Mouse (Mus musculus): ENCODE data around the gene Dhx58. TPM values are rescaled to one million over a fixed set of nuclear protein-coding genes. Genes with fewer than 3 reads are reported as not detected.
A peak's percentile ranks its signal among the peaks of the same experiment; 100 is the strongest.

The Dhx58 gene
- polyA plus RNA-seq, 1 experiment from 2014 or later: 2.4 TPM

DNA sequence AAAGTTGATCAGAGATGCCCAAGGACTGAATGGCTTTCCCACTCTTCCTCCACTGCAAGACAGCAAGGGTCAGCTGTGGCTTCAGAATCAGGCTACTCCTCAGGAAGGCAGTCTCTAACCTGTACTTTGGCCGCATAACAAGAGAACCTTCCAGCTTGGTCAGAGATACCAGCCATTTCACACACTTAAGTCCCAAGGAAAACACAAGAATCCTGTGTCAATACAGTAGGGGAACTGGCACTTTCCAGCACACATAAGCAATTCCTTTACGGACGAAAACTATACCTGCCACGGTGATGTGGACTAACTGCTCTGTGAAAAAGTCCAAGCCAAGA, 32.6 kb upstream of the Dhx58 start:
- Histone ChIP-seq H3K27ac (replicated peaks) (no peak overlapping the region), H3K9me3 (no peaks in the 10 kb centered on the region), H3K4me2 (replicated peaks) (peak overlapping the region; percentile 83), H3K4me3 (peak overlapping the region; percentile 72), H3K27me3 (no peaks in the 10 kb centered on the region), H3K4me1 (peaks cover 22% of the 10 kb centered on the region), H3K9ac (replicated peaks) (peak overlapping the region; percentile 88), H3K36me3 (peaks cover 3% of the 10 kb centered on the region)
- 80% methylated on average over 4 of the region's 4 CpGs for WGBS
- no peak for ATAC-seq (replicated peaks)

GRCm38 (mm10) chr11:100735954-100736745, 32.1 kb upstream of the Dhx58 start:
- no peak overlapping the region for H3K27ac ChIP-seq (replicated peaks)
- peaks cover 3% of the 10 kb centered on the region for H3K36me3 ChIP-seq
- peaks cover 22% of the 10 kb centered on the region for H3K4me1 ChIP-seq
- H3K4me3 ChIP-seq: peak overlapping the region; percentile 72
- H3K27me3 ChIP-seq: no peaks in the 10 kb centered on the region
- H3K9me3 ChIP-seq: no peaks in the 10 kb centered on the region
- WGBS: 83% methylated on average over 14 of the region's 14 CpGs
- H3K9ac ChIP-seq (replicated peaks): 0 out of 2 replicates have a peak overlapping the region, but pooled peaks have one; percentile 88
- H3K4me2 ChIP-seq (replicated peaks): peak overlapping the region; percentile 83; the same call in 1 of the 2 replicates
- ATAC-seq (replicated peaks): no peak

DNA sequence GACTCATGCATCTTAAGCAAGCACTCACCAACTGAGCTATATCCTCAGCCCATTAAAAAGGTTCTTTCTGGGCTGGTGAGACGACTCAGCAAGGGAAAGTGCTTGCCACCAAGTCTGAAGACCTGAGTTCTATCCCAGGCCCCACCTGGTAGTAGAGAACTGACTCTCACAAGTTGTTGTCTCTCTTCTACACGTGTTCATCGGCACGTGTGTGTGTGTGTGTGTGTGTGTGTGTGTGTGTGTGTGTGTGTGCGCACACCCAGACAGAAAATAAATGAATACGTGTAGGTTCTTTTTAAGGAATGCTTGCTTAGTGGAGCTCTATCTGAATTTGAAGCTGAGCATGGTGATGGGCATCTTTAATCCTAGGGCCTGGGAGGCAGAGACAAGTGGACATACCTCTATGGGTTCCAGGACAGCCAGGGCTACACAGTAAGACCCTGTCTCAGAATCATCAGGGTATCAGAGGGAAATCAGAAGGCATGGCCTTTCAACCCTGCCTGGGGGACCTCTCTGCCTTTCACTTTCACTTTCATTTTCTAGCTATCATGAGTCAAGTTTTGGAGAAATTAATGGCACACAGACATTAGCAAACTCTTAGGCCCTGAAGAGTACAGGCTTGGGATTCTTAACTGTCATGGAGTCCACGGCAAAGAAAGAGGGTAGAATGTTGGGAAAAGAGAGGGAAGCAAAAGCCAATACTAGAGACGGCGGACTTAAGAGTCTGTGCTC, 31.2 kb upstream of the Dhx58 start:
- H3K36me3 ChIP-seq: peaks cover 3% of the 10 kb centered on the region
- peaks cover 22% of the 10 kb centered on the region for H3K4me1 ChIP-seq
- no peak overlapping the region for H3K4me2 ChIP-seq (replicated peaks)
- no peak overlapping the region for H3K27ac ChIP-seq (replicated peaks)
- H3K9me3 ChIP-seq: no peaks in the 10 kb centered on the region
- no peaks in the 10 kb centered on the region for H3K27me3 ChIP-seq
- H3K4me3 ChIP-seq: no peak overlapping the region
- WGBS: 93% methylated on average over 9 of the region's 9 CpGs
- no peak overlapping the region for H3K9ac ChIP-seq (replicated peaks)
- ATAC-seq (replicated peaks): no peak

- Histone ChIP-seq H3K27ac (replicated peaks) (no peak overlapping the region), H3K4me2 (replicated peaks) (no peak overlapping the region), H3K9ac (replicated peaks) (no peak overlapping the region), H3K27me3 (no peaks in the 10 kb centered on the region), H3K36me3 (peaks cover 9% of the 10 kb centered on the region), H3K4me3 (no peak overlapping the region), H3K9me3 (no peaks in the 10 kb centered on the region), H3K4me1 (no peaks in the 10 kb centered on the region)
- WGBS: 82% methylated on average over 6 of the region's 6 CpGs
- ATAC-seq (replicated peaks): no peak
Observed at GRCm38 (mm10) chr11:100730477-100731205, 26.6 kb upstream of the Dhx58 start.

DNA sequence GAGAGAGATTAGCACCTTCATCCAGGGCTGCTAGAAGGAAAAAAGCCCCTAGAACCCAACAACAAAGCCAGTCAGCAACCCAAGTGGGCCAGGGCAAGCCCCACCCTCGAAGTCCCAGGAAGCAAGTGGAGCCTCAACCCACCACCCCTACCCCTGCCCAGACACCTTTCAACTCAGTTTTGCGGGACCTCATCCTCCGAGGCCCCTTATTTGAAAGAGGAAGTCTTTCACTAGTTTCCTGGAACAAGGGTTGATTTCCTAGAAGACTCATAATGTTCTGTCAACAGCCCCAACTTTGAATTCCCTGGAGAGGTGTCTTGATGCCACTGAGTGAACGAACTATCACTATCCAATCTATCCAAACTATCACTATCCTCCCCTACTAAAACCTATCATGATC, 25.9 kb upstream of the Dhx58 start:
- Histone ChIP-seq H3K4me3 (no peak overlapping the region), H3K4me1 (no peaks in the 10 kb centered on the region)
- no peak for ATAC-seq (replicated peaks)

GRCm38 (mm10) chr11:100728601-100729000, 24.5 kb upstream of the Dhx58 start:
- H3K9ac ChIP-seq (replicated peaks): no peak overlapping the region
- no peak for ATAC-seq (replicated peaks)
- no peaks in the 10 kb centered on the region for H3K27me3 ChIP-seq
- 87% methylated on average over 6 of the region's 6 CpGs for WGBS
- no peaks in the 10 kb centered on the region for H3K4me1 ChIP-seq
- no peak overlapping the region for H3K4me3 ChIP-seq
- H3K36me3 ChIP-seq: peaks cover 9% of the 10 kb centered on the region
- H3K4me2 ChIP-seq (replicated peaks): no peak overlapping the region
- no peaks in the 10 kb centered on the region for H3K9me3 ChIP-seq
- no peak overlapping the region for H3K27ac ChIP-seq (replicated peaks)

More for the DNA sequence above, 25.9 kb upstream of the Dhx58 start:
- no peak overlapping the region for H3K27ac ChIP-seq (replicated peaks)
- no peak overlapping the region for H3K4me2 ChIP-seq (replicated peaks)
- WGBS: 96% methylated on average over 4 of the region's 4 CpGs
- no peaks in the 10 kb centered on the region for H3K27me3 ChIP-seq
- H3K36me3 ChIP-seq: peaks cover 9% of the 10 kb centered on the region
- H3K9me3 ChIP-seq: no peaks in the 10 kb centered on the region
- H3K9ac ChIP-seq (replicated peaks): no peak overlapping the region

DNA sequence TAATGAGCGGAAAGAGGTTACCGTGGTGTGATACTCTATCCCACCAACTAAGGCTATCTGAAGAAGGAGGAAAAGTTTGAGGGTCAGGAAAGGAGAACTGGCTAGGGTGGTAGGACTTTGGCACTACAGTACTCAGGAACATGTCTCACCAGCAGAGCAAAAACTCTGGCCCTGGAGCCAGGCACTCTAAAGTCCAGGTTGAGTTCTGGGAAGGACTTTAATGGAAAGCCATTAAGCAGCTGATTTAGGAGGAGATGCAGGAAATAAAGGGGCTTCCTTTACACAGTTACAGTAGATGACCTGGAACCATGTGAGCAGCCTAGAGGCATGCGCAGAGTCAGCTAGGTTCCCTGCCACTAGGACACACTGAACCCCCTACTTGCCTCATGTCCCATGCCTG, 23.1 kb upstream of the Dhx58 start:
- H3K4me1 ChIP-seq: no peaks in the 10 kb centered on the region
- H3K4me2 ChIP-seq (replicated peaks): no peak overlapping the region
- H3K27me3 ChIP-seq: no peaks in the 10 kb centered on the region
- no peaks in the 10 kb centered on the region for H3K9me3 ChIP-seq
- no peak overlapping the region for H3K27ac ChIP-seq (replicated peaks)
- H3K36me3 ChIP-seq: peaks cover 6% of the 10 kb centered on the region; the same call in 1 of the 2 replicates
- no peak overlapping the region for H3K4me3 ChIP-seq
- WGBS: 100% methylated on average over 3 of the region's 3 CpGs
- no peak for ATAC-seq (replicated peaks)
- no peak overlapping the region for H3K9ac ChIP-seq (replicated peaks)

DNA sequence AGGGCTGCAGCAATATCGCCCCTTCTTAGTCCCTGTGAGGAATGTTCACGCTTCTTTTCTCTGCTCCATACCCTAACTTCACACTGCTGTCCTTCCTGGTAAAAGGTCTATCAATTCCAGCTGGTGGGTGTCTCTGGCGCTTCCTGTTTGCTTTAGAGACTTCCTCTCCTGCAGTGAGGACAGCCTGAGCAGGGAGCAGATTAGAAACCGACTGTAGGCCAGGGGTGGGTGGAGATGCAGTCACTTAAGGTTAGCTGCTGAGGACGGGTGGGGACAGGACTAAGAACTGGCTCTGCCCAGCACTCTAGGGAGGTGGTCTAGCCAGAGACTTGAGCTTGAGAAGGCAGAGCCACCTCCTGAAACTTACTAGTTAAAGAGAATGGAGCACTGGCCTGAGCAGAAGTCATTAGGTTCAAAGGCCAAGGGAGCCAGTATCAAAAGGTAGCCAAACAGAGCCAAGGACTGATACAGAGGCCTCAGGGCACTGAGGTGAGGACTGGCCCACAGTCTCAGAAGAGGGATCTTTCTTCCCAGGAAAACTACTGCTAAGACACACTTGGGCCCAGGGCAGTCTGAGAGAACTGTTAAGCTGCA, 20.9 kb upstream of the Dhx58 start:
- no peak for ATAC-seq (replicated peaks)
- Histone ChIP-seq H3K36me3 (peaks cover 6% of the 10 kb centered on the region; the same call in 1 of the 2 replicates), H3K9ac (replicated peaks) (no peak overlapping the region), H3K27ac (replicated peaks) (no peak overlapping the region), H3K4me3 (no peak overlapping the region), H3K9me3 (no peaks in the 10 kb centered on the region), H3K4me2 (replicated peaks) (no peak overlapping the region), H3K4me1 (no peaks in the 10 kb centered on the region), H3K27me3 (no peaks in the 10 kb centered on the region)
- 72% methylated on average over 5 of the region's 5 CpGs for WGBS

DNA sequence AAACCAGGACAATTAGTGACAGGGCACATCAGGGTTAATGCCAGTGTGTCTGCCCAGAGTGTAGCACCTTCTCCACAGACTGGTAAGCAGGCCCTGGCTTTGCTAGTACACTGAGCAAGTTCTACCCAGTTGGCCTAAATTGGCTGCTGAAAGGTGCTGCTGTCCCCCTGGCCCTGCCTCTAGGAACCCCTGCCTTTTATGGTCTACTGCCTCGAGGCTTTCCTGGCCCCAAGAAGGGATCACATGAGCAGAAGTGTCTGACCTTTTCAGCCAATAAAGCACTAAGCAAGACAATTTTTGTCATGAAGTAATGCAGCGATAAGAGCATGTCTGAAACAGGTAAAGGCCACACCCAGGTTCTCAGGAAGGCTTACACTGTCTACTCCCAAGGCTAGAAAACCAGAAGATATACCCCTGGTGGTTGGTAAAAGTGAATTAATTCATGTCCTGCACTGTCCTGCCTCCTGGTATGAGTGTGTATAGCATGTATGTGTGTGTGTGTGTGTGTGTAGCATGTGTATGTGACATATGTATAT, 18.5 kb upstream of the Dhx58 start:
- Histone ChIP-seq H3K36me3 (peaks cover 14% of the 10 kb centered on the region), H3K4me1 (no peaks in the 10 kb centered on the region), H3K4me2 (replicated peaks) (no peak overlapping the region), H3K9ac (replicated peaks) (no peak overlapping the region), H3K9me3 (no peaks in the 10 kb centered on the region), H3K27ac (replicated peaks) (no peak overlapping the region), H3K4me3 (no peak overlapping the region), H3K27me3 (no peaks in the 10 kb centered on the region)
- WGBS: 65% methylated on average over 2 of the region's 2 CpGs
- no peak for ATAC-seq (replicated peaks)

DNA sequence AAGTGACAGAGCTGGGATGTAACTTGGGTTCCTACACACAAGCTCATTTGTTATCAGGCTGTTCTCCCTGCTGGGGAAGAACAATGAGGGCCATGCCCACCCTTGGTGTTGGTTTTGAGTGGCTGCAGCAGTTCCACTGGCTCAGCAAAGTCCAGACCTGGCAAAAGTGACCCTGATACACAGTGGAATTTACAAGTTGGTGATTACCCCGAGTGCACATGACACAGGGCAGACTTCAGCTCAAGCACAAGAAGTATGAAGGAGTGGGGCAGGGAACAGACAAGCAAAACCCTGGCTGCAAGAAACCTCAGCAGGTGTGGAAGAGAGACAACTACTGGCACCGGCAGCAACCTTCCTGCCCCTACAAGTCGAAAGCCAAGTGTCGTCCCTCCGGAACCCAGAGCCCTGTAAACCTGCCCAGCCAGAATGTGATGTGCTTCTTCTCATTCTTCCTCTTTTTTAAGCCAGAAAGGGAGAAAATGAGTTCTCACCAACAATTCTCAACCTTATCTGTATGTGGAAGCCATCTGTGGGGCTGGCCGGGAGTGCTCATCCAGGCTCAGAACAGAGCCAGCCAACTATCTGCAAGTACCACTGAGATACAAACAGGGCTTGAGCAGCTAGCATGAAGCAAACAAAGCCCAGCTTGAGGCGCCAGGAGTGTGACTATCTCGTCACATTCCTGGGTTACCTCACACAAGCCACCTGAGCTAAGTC, 17.9 kb upstream of the Dhx58 start:
- 67% methylated on average over 8 of the region's 8 CpGs for WGBS
- Histone ChIP-seq H3K9me3 (no peaks in the 10 kb centered on the region), H3K9ac (replicated peaks) (no peak overlapping the region), H3K27me3 (no peaks in the 10 kb centered on the region), H3K36me3 (peaks cover 20% of the 10 kb centered on the region), H3K4me1 (no peaks in the 10 kb centered on the region), H3K4me3 (no peak overlapping the region), H3K27ac (replicated peaks) (no peak overlapping the region), H3K4me2 (replicated peaks) (no peak overlapping the region)
- no peak for ATAC-seq (replicated peaks)

GRCm38 (mm10) chr11:100721254-100721653, 17.2 kb upstream of the Dhx58 start:
- peaks cover 26% of the 10 kb centered on the region for H3K36me3 ChIP-seq
- no peak overlapping the region for H3K27ac ChIP-seq (replicated peaks)
- ATAC-seq (replicated peaks): no peak
- no peaks in the 10 kb centered on the region for H3K9me3 ChIP-seq
- H3K4me2 ChIP-seq (replicated peaks): no peak overlapping the region
- no peak overlapping the region for H3K4me3 ChIP-seq
- WGBS: 43% methylated on average over 4 of the region's 4 CpGs
- no peaks in the 10 kb centered on the region for H3K27me3 ChIP-seq
- H3K4me1 ChIP-seq: no peaks in the 10 kb centered on the region
- H3K9ac ChIP-seq (replicated peaks): no peak overlapping the region

All from forebrain, embryonic 15.5 days (tissue).